Mouse (Mus musculus): ENCODE results near the gene Msrb3.

DNA sequence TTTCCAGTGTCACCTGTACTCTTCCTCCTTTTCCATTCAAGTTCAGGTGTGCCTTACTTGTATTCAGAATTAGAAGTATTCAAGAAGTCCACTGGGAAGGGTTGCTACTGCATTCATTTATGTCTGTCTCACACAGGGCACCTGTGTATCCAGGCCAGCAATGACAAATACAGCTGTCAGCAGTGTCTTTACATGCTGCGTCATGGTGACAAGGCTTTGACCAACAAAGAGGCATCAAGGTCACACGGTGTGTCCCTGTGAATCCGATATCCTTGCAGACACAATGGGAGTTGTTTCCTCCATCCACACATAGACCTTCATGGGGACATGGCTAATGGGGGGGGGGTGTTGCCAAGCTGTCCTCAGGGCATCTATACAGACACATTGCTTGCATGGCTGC, 121.4 kb downstream of the Msrb3 start:
- TF ChIP-seq CTCF (IDR thresholded peaks at IDR 0.05; ENCODE audit: extremely low read depth, insufficient read length, insufficient replicate concordance, low read depth, low read length) (no peak), POLR2A (IDR thresholded peaks at IDR 0.05; ENCODE audit: low read depth, low read length) (no peak)
